ENCODE assay signal across 17 mouse cellular contexts in the genomic region with DNA sequence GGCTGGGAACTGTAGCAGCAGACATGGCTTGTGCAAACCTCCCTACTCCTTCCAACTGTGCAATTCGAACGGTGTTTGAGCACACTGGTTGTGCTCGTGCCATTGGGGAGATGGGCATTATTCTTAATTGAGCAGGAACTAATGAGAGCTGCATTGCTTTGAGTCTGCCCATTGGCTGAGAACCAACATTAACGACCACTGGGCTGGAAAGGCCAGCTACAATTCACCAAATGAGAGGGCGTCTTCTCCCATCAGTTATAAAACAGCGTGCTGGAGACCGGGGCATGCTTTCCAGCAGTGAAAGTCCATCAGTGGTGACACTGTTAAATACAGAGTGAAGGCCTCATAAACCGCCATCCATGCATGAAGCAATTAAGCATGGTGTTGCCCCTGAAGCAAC. TPM values are rescaled to one million over a fixed set of nuclear protein-coding genes. Genes with fewer than 3 reads are reported as not detected.
DNase-seq lines count a peak whose midpoint lies in the region; ATAC-seq lines count a peak whose summit lies in the region.
"Had no signal": no experiment of that assay in that cellular context is flagged by ENCODE, and none has a peak within 500 bp of the region (broad histone marks: within the 10 kb centered on the region; RNA-seq: fewer than 3 reads in every experiment).

No protein-coding gene starts in this region.

- H3K9me3 ChIP-seq in kidney, embryonic 15.5 days (replicated peaks) = no peaks in the 10 kb centered on the region
- H3K9me3 ChIP-seq in embryonic facial prominence, embryonic 14.5 days (ENCODE audit: control insufficient read depth, low read length) = no peaks in the 10 kb centered on the region
- no peaks in the 10 kb centered on the region for H3K9me3 ChIP-seq in forebrain, embryonic 14.5 days (replicated peaks; ENCODE audit: control insufficient read depth, low read length)
- H3K9me3 ChIP-seq in neural tube, embryonic 12.5 days = no peaks in the 10 kb centered on the region
- H3K9me3 ChIP-seq: liver, embryonic 13.5 days had no signal

- peak; percentile 85 for ATAC-seq in kidney, embryonic 15.5 days (replicated peaks; ENCODE audit: low FRiP score)
- ATAC-seq in embryonic facial prominence, embryonic 14.5 days (ENCODE audit: low read depth) = peak; percentile 82; the same call in 1 of the 2 replicates
- peak; percentile 89 for ATAC-seq in forebrain, embryonic 14.5 days
- ATAC-seq in neural tube, embryonic 12.5 days (ENCODE audit: low FRiP score, low read depth) = peak; percentile 57
- ATAC-seq: lung, postnatal 0 days had no signal

- H3K4me3 ChIP-seq in kidney, embryonic 15.5 days (replicated peaks) = no peak overlapping the region
- no peak overlapping the region for H3K4me3 ChIP-seq in embryonic facial prominence, embryonic 14.5 days (ENCODE audit: low read depth, low read length)
- H3K4me3 ChIP-seq in forebrain, embryonic 14.5 days (ENCODE audit: low read depth, low read length) = no peak overlapping the region
- no peak overlapping the region for H3K4me3 ChIP-seq in neural tube, embryonic 12.5 days
- H3K4me3 ChIP-seq: liver, embryonic 13.5 days had no signal

- peaks cover 3% of the 10 kb centered on the region; the same call in 1 of the 2 replicates for H3K27me3 ChIP-seq in kidney, embryonic 15.5 days
- H3K27me3 ChIP-seq in embryonic facial prominence, embryonic 14.5 days (replicated peaks; ENCODE audit: control insufficient read depth, insufficient read depth, low read length) = no peaks in the 10 kb centered on the region
- H3K27me3 ChIP-seq in forebrain, embryonic 14.5 days (replicated peaks; ENCODE audit: control insufficient read depth, insufficient read depth, low read length) = no peaks in the 10 kb centered on the region
- H3K27me3 ChIP-seq in neural tube, embryonic 12.5 days (replicated peaks) = no peaks in the 10 kb centered on the region
- H3K27me3 ChIP-seq: CH12.LX; liver, embryonic 13.5 days had no signal

- WGBS in kidney, embryonic 15.5 days = 32% methylated on average over 8 of the region's 8 CpGs
- 81% methylated on average over 8 of the region's 8 CpGs for WGBS in embryonic facial prominence, embryonic 14.5 days
- 14% methylated on average over 8 of the region's 8 CpGs for WGBS in forebrain, embryonic 14.5 days
- WGBS in neural tube, embryonic 12.5 days = 18% methylated on average over 8 of the region's 8 CpGs

- no peaks in the 10 kb centered on the region for H3K36me3 ChIP-seq in kidney, embryonic 15.5 days
- no peaks in the 10 kb centered on the region for H3K36me3 ChIP-seq in embryonic facial prominence, embryonic 14.5 days (ENCODE audit: control insufficient read depth, insufficient read depth, low read length)
- no peaks in the 10 kb centered on the region for H3K36me3 ChIP-seq in forebrain, embryonic 14.5 days (ENCODE audit: control insufficient read depth, insufficient read depth, low read length)
- no peaks in the 10 kb centered on the region for H3K36me3 ChIP-seq in neural tube, embryonic 12.5 days
- H3K36me3 ChIP-seq: liver, embryonic 13.5 days had no signal

- peaks cover 14% of the 10 kb centered on the region for H3K4me1 ChIP-seq in kidney, embryonic 15.5 days
- H3K4me1 ChIP-seq in embryonic facial prominence, embryonic 14.5 days (ENCODE audit: control insufficient read depth, insufficient read depth, low read length) = no peaks in the 10 kb centered on the region
- peaks cover 10% of the 10 kb centered on the region for H3K4me1 ChIP-seq in forebrain, embryonic 14.5 days (ENCODE audit: control insufficient read depth, insufficient read depth, low read length)
- no peaks in the 10 kb centered on the region for H3K4me1 ChIP-seq in neural tube, embryonic 12.5 days
- H3K4me1 ChIP-seq: liver, embryonic 13.5 days had no signal

- no peak overlapping the region for H3K27ac ChIP-seq in kidney, embryonic 15.5 days
- no peak overlapping the region for H3K27ac ChIP-seq in embryonic facial prominence, embryonic 14.5 days (replicated peaks; ENCODE audit: low read depth, low read length)
- no peak overlapping the region for H3K27ac ChIP-seq in forebrain, embryonic 14.5 days (ENCODE audit: low read depth, low read length)
- H3K27ac ChIP-seq in neural tube, embryonic 12.5 days = no peak overlapping the region
- H3K27ac ChIP-seq: liver, embryonic 13.5 days; stomach, postnatal 0 days had no signal

- no peak for DNase-seq in kidney, postnatal 10 days
- peak; percentile 64 for DNase-seq in embryonic facial prominence, embryonic 14.5 days (ENCODE audit: low spot score)
- DNase-seq in forebrain, embryonic 14.5 days (ENCODE audit: low spot score) = peak; percentile 77
- DNase-seq in ovary, postnatal 10 days (ENCODE audit: low spot score) = no peak
- no peak for DNase-seq in layer of hippocampus, adult 11-12 months (ENCODE audit: low spot score)
- DNase-seq: cerebellum, adult 11-12 months; heart, postnatal 4 days; kidney, adult 2 months; layer of hippocampus, adult 9-11 months; liver, embryonic 13.5 days; thymus, postnatal 36 days had no signal

- no peak overlapping the region for H3K4me2 ChIP-seq in kidney, embryonic 15.5 days
- H3K4me2 ChIP-seq in embryonic facial prominence, embryonic 14.5 days (ENCODE audit: low read depth, low read length) = no peak overlapping the region
- H3K4me2 ChIP-seq in forebrain, embryonic 14.5 days (ENCODE audit: low read length) = no peak overlapping the region
- H3K4me2 ChIP-seq in neural tube, embryonic 12.5 days (replicated peaks) = no peak overlapping the region
- H3K4me2 ChIP-seq: heart, embryonic 11.5 days; liver, embryonic 13.5 days had no signal

- H3K9ac ChIP-seq in kidney, embryonic 15.5 days = no peak overlapping the region
- no peak overlapping the region for H3K9ac ChIP-seq in embryonic facial prominence, embryonic 14.5 days (ENCODE audit: low read depth, low read length)
- H3K9ac ChIP-seq in forebrain, embryonic 14.5 days (ENCODE audit: low read length) = no peak overlapping the region
- H3K9ac ChIP-seq in neural tube, embryonic 12.5 days = no peak overlapping the region
- H3K9ac ChIP-seq: liver, embryonic 13.5 days had no signal

RNA-seq across cellular contexts. Expression of a gene that starts 37.6 kb away (rescaled TPM):
- 28.6 and 32.8 TPM in 2 replicates for polyA plus RNA-seq in kidney, embryonic 15.5 days (2015; fragmentation: Nextera tagmentation; extraction: Ambion mirVana)
- polyA plus RNA-seq in embryonic facial prominence, embryonic 14.5 days (2014; fragmentation: Nextera tagmentation; extraction: Ambion mirVana) = 29.9 and 30.5 TPM in 2 replicates
- 24.6 and 29.9 TPM in 2 replicates for polyA plus RNA-seq in forebrain, embryonic 14.5 days (2014; fragmentation: Nextera tagmentation; extraction: Ambion mirVana)
- polyA plus RNA-seq in neural tube, embryonic 12.5 days (2016; fragmentation: Nextera tagmentation; extraction: Ambion mirVana) = 41.7 and 44.9 TPM in 2 replicates

Comparison
In these comparisons a context has a peak if more than half of its experiments do, and no peak if none do; other contexts are left out.
1. DNase-seq: peak in embryonic facial prominence, embryonic 14.5 days (single experiment) and forebrain, embryonic 14.5 days (single experiment); none in kidney, postnatal 10 days (single experiment), ovary, postnatal 10 days (single experiment) and layer of hippocampus, adult 11-12 months (single experiment).
2. Peak in every context shown above with its lines, with median percentiles within 50 percentile points of each other: ATAC-seq.